Comparison of ENCODE assay signal across 23 mouse cellular contexts in genomic region chr2:135866838-135867237, GRCm38 (mm10).
A peak's percentile ranks its signal among the peaks of the same experiment; 100 is the strongest.
DNase-seq lines count a peak whose midpoint lies in the region; ATAC-seq and TF ChIP-seq lines count a peak whose summit lies in the region.
"Had no signal": no experiment of that assay in that cellular context is flagged by ENCODE, and none has a peak within 500 bp of the region (broad histone marks: within the 10 kb centered on the region; RNA-seq: fewer than 3 reads in every experiment).

No protein-coding gene starts in this region.

- no peaks in the 10 kb centered on the region for H3K27me3 ChIP-seq in heart, embryonic 10.5 days (ENCODE audit: insufficient read depth, poor library complexity, severe bottlenecking)
- H3K27me3 ChIP-seq in embryonic facial prominence, embryonic 13.5 days, result no peaks in the 10 kb centered on the region
- no peaks in the 10 kb centered on the region for H3K27me3 ChIP-seq in lung, postnatal 0 days (replicated peaks; ENCODE audit: insufficient read depth, low read length)
- H3K27me3 ChIP-seq in hindbrain, embryonic 14.5 days (ENCODE audit: control insufficient read depth, insufficient read depth, low read length), result no peaks in the 10 kb centered on the region
- H3K27me3 ChIP-seq: forebrain, embryonic 15.5 days; heart, embryonic 12.5 days; hindbrain, embryonic 15.5 days; intestine, embryonic 15.5 days had no signal

- peaks cover 33% of the 10 kb centered on the region for H3K4me1 ChIP-seq in heart, embryonic 10.5 days
- H3K4me1 ChIP-seq in brown adipose tissue, adult 24 weeks (ENCODE audit: control insufficient read depth, insufficient read depth, insufficient read length, low read length), result peaks cover 29% of the 10 kb centered on the region
- H3K4me1 ChIP-seq in embryonic facial prominence, embryonic 13.5 days, result peaks cover 14% of the 10 kb centered on the region
- H3K4me1 ChIP-seq in lung, postnatal 0 days (ENCODE audit: insufficient read depth, low read depth, low read length), result no peaks in the 10 kb centered on the region; the same call in 1 of the 2 replicates
- no peaks in the 10 kb centered on the region for H3K4me1 ChIP-seq in hindbrain, embryonic 14.5 days (replicated peaks; ENCODE audit: control insufficient read depth, insufficient read depth, low read length)

- intact Hi-C loops in heart, postnatal 25 days (cut with DNase I), result no loop called here

- H3K9me3 ChIP-seq in heart, embryonic 10.5 days, result no peaks in the 10 kb centered on the region
- no peaks in the 10 kb centered on the region for H3K9me3 ChIP-seq in embryonic facial prominence, embryonic 13.5 days
- H3K9me3 ChIP-seq in lung, postnatal 0 days (ENCODE audit: low read length), result no peaks in the 10 kb centered on the region
- no peaks in the 10 kb centered on the region for H3K9me3 ChIP-seq in hindbrain, embryonic 14.5 days (ENCODE audit: control insufficient read depth, low read length)
- H3K9me3 ChIP-seq: forebrain, embryonic 15.5 days; heart, embryonic 12.5 days; hindbrain, embryonic 15.5 days; intestine, embryonic 15.5 days had no signal

- TF ChIP-seq EP300 in lung, postnatal 0 days (IDR thresholded peaks at IDR 0.05), result peak; percentile 70

- no peaks in the 10 kb centered on the region for H3K36me3 ChIP-seq in heart, embryonic 10.5 days
- H3K36me3 ChIP-seq in embryonic facial prominence, embryonic 13.5 days, result no peaks in the 10 kb centered on the region
- H3K36me3 ChIP-seq in lung, postnatal 0 days (ENCODE audit: insufficient read depth, low read length), result no peaks in the 10 kb centered on the region
- H3K36me3 ChIP-seq in hindbrain, embryonic 14.5 days (replicated peaks; ENCODE audit: control insufficient read depth, insufficient read depth), result no peaks in the 10 kb centered on the region
- H3K36me3 ChIP-seq: forebrain, embryonic 15.5 days; heart, embryonic 12.5 days; hindbrain, embryonic 15.5 days; intestine, embryonic 15.5 days had no signal

- no peak for TF ChIP-seq CTCF in lung, postnatal 0 days (IDR thresholded peaks at IDR 0.05)

- DNase-seq in heart, embryonic 10.5 days (ENCODE audit: low spot score), result peak; percentile 4
- DNase-seq in heart, postnatal 25 days (ENCODE audit: low spot score), result no peak
- peak; percentile 75 for DNase-seq in lung, postnatal 0 days (ENCODE audit: low spot score)
- no peak for DNase-seq in cerebellum, adult 18-20 months
- no peak for DNase-seq in right cerebral cortex, postnatal 10 days (ENCODE audit: low spot score in 2 of 2)
- DNase-seq in hindbrain, embryonic 14.5 days (ENCODE audit: low spot score), result no peak
- DNase-seq: adrenal gland, postnatal 25 days; cerebellum, adult 11 months; cerebellum, postnatal 14 days; gastrocnemius, postnatal 25 days; heart, postnatal 4 days; kidney, adult 8-10 months; kidney, postnatal 10 days; right cerebral cortex, postnatal 4 days; thymus, adult 18-20 months; thymus, postnatal 4 days had no signal

- no peak for ATAC-seq in embryonic facial prominence, embryonic 13.5 days (ENCODE audit: insufficient number of reproducible peaks, insufficient read depth, low FRiP score, low TSS enrichment, low read depth)
- ATAC-seq in lung, postnatal 0 days, result peak; percentile 83
- no peak for ATAC-seq in hindbrain, embryonic 14.5 days (ENCODE audit: low FRiP score)
- ATAC-seq: forebrain, embryonic 15.5 days; intestine, embryonic 15.5 days had no signal

- no peak overlapping the region for H3K9ac ChIP-seq in embryonic facial prominence, embryonic 13.5 days
- no peak overlapping the region for H3K9ac ChIP-seq in lung, postnatal 0 days (replicated peaks; ENCODE audit: low read depth)
- H3K9ac ChIP-seq in hindbrain, embryonic 14.5 days, result no peak overlapping the region
- H3K9ac ChIP-seq: forebrain, embryonic 15.5 days; heart, embryonic 12.5 days; hindbrain, embryonic 15.5 days; intestine, embryonic 15.5 days; liver, embryonic 14.5 days had no signal

- no peak overlapping the region for H3K27ac ChIP-seq in heart, embryonic 10.5 days
- peak overlapping the region; percentile 35 for H3K27ac ChIP-seq in brown adipose tissue, adult 24 weeks (replicated peaks; ENCODE audit: low read depth, low read length)
- 0 out of 2 replicates have a peak overlapping the region, but pooled peaks have one; percentile 48 for H3K27ac ChIP-seq in embryonic facial prominence, embryonic 13.5 days
- 0 out of 2 replicates have a peak overlapping the region, but pooled peaks have one; percentile 66 for H3K27ac ChIP-seq in lung, postnatal 0 days (ENCODE audit: low read length)
- no peak overlapping the region for H3K27ac ChIP-seq in hindbrain, embryonic 14.5 days
- H3K27ac ChIP-seq: forebrain, embryonic 15.5 days; hindbrain, embryonic 15.5 days; intestine, embryonic 15.5 days; liver, embryonic 14.5 days had no signal

- no peak overlapping the region for H3K4me3 ChIP-seq in heart, embryonic 10.5 days
- H3K4me3 ChIP-seq in brown adipose tissue, adult 24 weeks (ENCODE audit: insufficient read depth, low read depth, low read length), result no peak overlapping the region
- no peak overlapping the region for H3K4me3 ChIP-seq in embryonic facial prominence, embryonic 13.5 days
- no peak overlapping the region for H3K4me3 ChIP-seq in lung, postnatal 0 days (ENCODE audit: low read depth, low read length)
- H3K4me3 ChIP-seq in hindbrain, embryonic 14.5 days (replicated peaks; ENCODE audit: low read length), result no peak overlapping the region
- H3K4me3 ChIP-seq: forebrain, embryonic 15.5 days; heart, embryonic 12.5 days; hindbrain, embryonic 15.5 days; intestine, embryonic 15.5 days had no signal

- WGBS in heart, embryonic 10.5 days, result 68% methylated on average over 4 of the region's 4 CpGs
- 23% methylated on average over 4 of the region's 4 CpGs for WGBS in embryonic facial prominence, embryonic 13.5 days
- WGBS in lung, postnatal 0 days, result 25% methylated on average over 4 of the region's 4 CpGs
- WGBS in hindbrain, embryonic 14.5 days, result 72% methylated on average over 4 of the region's 4 CpGs

- H3K4me2 ChIP-seq in embryonic facial prominence, embryonic 13.5 days, result peak overlapping the region; percentile 30
- no peak overlapping the region for H3K4me2 ChIP-seq in lung, postnatal 0 days (replicated peaks; ENCODE audit: low read depth, low read length)
- H3K4me2 ChIP-seq in hindbrain, embryonic 14.5 days (replicated peaks), result no peak overlapping the region
- H3K4me2 ChIP-seq: forebrain, embryonic 15.5 days; heart, embryonic 12.5 days; hindbrain, embryonic 15.5 days; intestine, embryonic 15.5 days had no signal

Comparison
In these comparisons a context has a peak if more than half of its experiments do, and no peak if none do; other contexts are left out.
1. DNase-seq: peak in heart, embryonic 10.5 days (single experiment) and lung, postnatal 0 days (single experiment); none in heart, postnatal 25 days (single experiment), cerebellum, adult 18-20 months (0 of 2), right cerebral cortex, postnatal 10 days (0 of 2) and hindbrain, embryonic 14.5 days (single experiment).
2. H3K27ac ChIP-seq: peak in brown adipose tissue, adult 24 weeks (single experiment), embryonic facial prominence, embryonic 13.5 days (single experiment) and lung, postnatal 0 days (single experiment); none in heart, embryonic 10.5 days (single experiment) and hindbrain, embryonic 14.5 days (single experiment).